In genomic region chr12:46817211-46817803, GRCm38 (mm10) we compare ENCODE assay signal across 8 mouse cellular contexts. TPM values are rescaled to one million over a fixed set of nuclear protein-coding genes. Genes with fewer than 3 reads are reported as not detected.
DNase-seq lines count a peak whose midpoint lies in the region; ATAC-seq lines count a peak whose summit lies in the region.

No protein-coding gene starts in this region.

- no peaks in the 10 kb centered on the region for H3K4me1 ChIP-seq in embryonic facial prominence, embryonic 10.5 days
- H3K4me1 ChIP-seq in hindbrain, embryonic 14.5 days (replicated peaks; ENCODE audit: control insufficient read depth, insufficient read depth, low read length): peaks cover 13% of the 10 kb centered on the region; the same call in 1 of the 2 replicates
- peaks cover 26% of the 10 kb centered on the region for H3K4me1 ChIP-seq in midbrain, embryonic 13.5 days (replicated peaks)

- peak overlapping the region; percentile 71 for H3K4me2 ChIP-seq in hindbrain, embryonic 14.5 days (replicated peaks)
- peak overlapping the region; percentile 60 for H3K4me2 ChIP-seq in midbrain, embryonic 13.5 days (replicated peaks)

- no peaks in the 10 kb centered on the region for H3K9me3 ChIP-seq in embryonic facial prominence, embryonic 10.5 days
- H3K9me3 ChIP-seq in hindbrain, embryonic 14.5 days (ENCODE audit: control insufficient read depth, low read length): no peaks in the 10 kb centered on the region
- H3K9me3 ChIP-seq in midbrain, embryonic 13.5 days: no peaks in the 10 kb centered on the region

- H3K36me3 ChIP-seq in embryonic facial prominence, embryonic 10.5 days (replicated peaks): no peaks in the 10 kb centered on the region
- no peaks in the 10 kb centered on the region for H3K36me3 ChIP-seq in hindbrain, embryonic 14.5 days (replicated peaks; ENCODE audit: control insufficient read depth, insufficient read depth)
- H3K36me3 ChIP-seq in midbrain, embryonic 13.5 days: no peaks in the 10 kb centered on the region

- no peak for ATAC-seq in hindbrain, embryonic 14.5 days (ENCODE audit: low FRiP score)
- ATAC-seq in midbrain, embryonic 13.5 days: no peak

- 0 out of 2 replicates have a peak overlapping the region, but pooled peaks have one; percentile 14 for H3K27ac ChIP-seq in embryonic facial prominence, embryonic 10.5 days (replicated peaks)
- peak overlapping the region; percentile 100 for H3K27ac ChIP-seq in hindbrain, embryonic 14.5 days
- H3K27ac ChIP-seq in midbrain, embryonic 13.5 days: peak overlapping the region; percentile 100

- peaks cover 23% of the 10 kb centered on the region for H3K27me3 ChIP-seq in embryonic facial prominence, embryonic 10.5 days (replicated peaks; ENCODE audit: low read depth, poor library complexity, severe bottlenecking)
- H3K27me3 ChIP-seq in hindbrain, embryonic 14.5 days (ENCODE audit: control insufficient read depth, insufficient read depth, low read length): no peaks in the 10 kb centered on the region
- no peaks in the 10 kb centered on the region for H3K27me3 ChIP-seq in midbrain, embryonic 13.5 days

- H3K4me3 ChIP-seq in embryonic facial prominence, embryonic 10.5 days: peak overlapping the region; percentile 86
- H3K4me3 ChIP-seq in hindbrain, embryonic 14.5 days (replicated peaks; ENCODE audit: low read length): peak overlapping the region; percentile 93
- peak overlapping the region; percentile 82 for H3K4me3 ChIP-seq in midbrain, embryonic 13.5 days (replicated peaks)

- DNase-seq in heart, adult 8-10 months (ENCODE audit: low spot score): peak; percentile 11
- DNase-seq in heart, postnatal 4 days: no peak
- DNase-seq in embryonic facial prominence, embryonic 10.5 days (ENCODE audit: low spot score): no peak
- DNase-seq in hindbrain, embryonic 14.5 days (ENCODE audit: low spot score): peak; percentile 71
- no peak for DNase-seq in frontal cortex, adult 2 months (ENCODE audit: extremely low spot score in 1 of 2, low spot score in 1 of 2)
- DNase-seq in layer of hippocampus, adult 9-10 months (ENCODE audit: low spot score): no peak
- DNase-seq in urinary bladder, adult 18-20 months (ENCODE audit: low spot score in 2 of 2): no peak

- WGBS in embryonic facial prominence, embryonic 10.5 days: 15% methylated on average over 14 of the region's 14 CpGs
- 3% methylated on average over 14 of the region's 14 CpGs for WGBS in hindbrain, embryonic 14.5 days
- 2% methylated on average over 14 of the region's 14 CpGs for WGBS in midbrain, embryonic 13.5 days

- peak overlapping the region; percentile 100 for H3K9ac ChIP-seq in hindbrain, embryonic 14.5 days
- peak overlapping the region; percentile 99 for H3K9ac ChIP-seq in midbrain, embryonic 13.5 days (replicated peaks)

RNA-seq across cellular contexts. Expression of gene Nova1, which starts 1.4 kb away (rescaled TPM):
- 1 to 10 TPM; 3.3 to 4.6 (median 4.3) TPM for total RNA-seq in heart, adult 8-10 months (2022)
- 1 to 10 TPM; 3.4 to 3.7 TPM for total RNA-seq in heart, postnatal 4 days (2021)
- polyA plus RNA-seq in embryonic facial prominence, embryonic 10.5 days (2016; fragmentation: Nextera tagmentation; extraction: Ambion mirVana): 2.8 and 4.6 TPM in 2 replicates
- 125 and 130 TPM in 2 replicates for polyA plus RNA-seq in hindbrain, embryonic 14.5 days (2014; fragmentation: Nextera tagmentation; extraction: Ambion mirVana)
- polyA plus RNA-seq in midbrain, embryonic 13.5 days (2015; fragmentation: Nextera tagmentation; extraction: Ambion mirVana): 85.6 and 102 TPM in 2 replicates
- 20.9 and 22.9 TPM in 2 replicates for polyA plus RNA-seq in frontal cortex, adult 2 months (2012; rRNA removed)

Comparison
In these comparisons a context has a peak if more than half of its experiments do, and no peak if none do; other contexts are left out.
1. DNase-seq: peak in heart, adult 8-10 months (single experiment) and hindbrain, embryonic 14.5 days (single experiment); none in heart, postnatal 4 days (single experiment), embryonic facial prominence, embryonic 10.5 days (single experiment), frontal cortex, adult 2 months (0 of 2), layer of hippocampus, adult 9-10 months (single experiment) and urinary bladder, adult 18-20 months (0 of 2).
2. H3K27ac ChIP-seq: peak in every context shown above with its lines; median percentile 100 in hindbrain, embryonic 14.5 days; 100 in midbrain, embryonic 13.5 days; 14 in embryonic facial prominence, embryonic 10.5 days.
3. Peak in every context shown above with its lines, with median percentiles within 50 percentile points of each other: H3K4me3 ChIP-seq.